Mouse (Mus musculus): Measurements from ENCODE around the gene Sema4b. TPM values are rescaled to one million over a fixed set of nuclear protein-coding genes. Genes with fewer than 3 reads are reported as not detected.

Sema4b gene
- polyA plus RNA-seq, 1 experiment from 2014 or later, result 12.2 TPM

- no peaks in the 10 kb centered on the region for H3K36me3 ChIP-seq
- no peak overlapping the region for H3K27ac ChIP-seq
- H3K9ac ChIP-seq (replicated peaks), result no peak overlapping the region
- ATAC-seq (ENCODE audit: insufficient number of reproducible peaks, insufficient read depth, low FRiP score, low TSS enrichment, low read depth), result no peak
- no peaks in the 10 kb centered on the region for H3K9me3 ChIP-seq
- no peak overlapping the region for H3K4me2 ChIP-seq
- no peaks in the 10 kb centered on the region for H3K27me3 ChIP-seq
- WGBS, result 90% methylated on average over 10 of the region's 10 CpGs
- H3K4me1 ChIP-seq (replicated peaks), result no peaks in the 10 kb centered on the region
- H3K4me3 ChIP-seq (replicated peaks), result no peak overlapping the region
Observed at GRCm38 (mm10) chr7:80178037-80178729, 8.5 kb upstream of the Sema4b start.

GRCm38 (mm10) chr7:80179327-80179726 lies 7.3 kb upstream of the Sema4b start:
- Histone ChIP-seq H3K9me3 (no peaks in the 10 kb centered on the region), H3K4me1 (replicated peaks) (no peaks in the 10 kb centered on the region), H3K4me2 (no peak overlapping the region), H3K4me3 (replicated peaks) (no peak overlapping the region), H3K9ac (replicated peaks) (no peak overlapping the region), H3K36me3 (no peaks in the 10 kb centered on the region), H3K27me3 (no peaks in the 10 kb centered on the region), H3K27ac (no peak overlapping the region)
- WGBS, result 86% methylated on average over 6 of the region's 6 CpGs
- ATAC-seq (ENCODE audit: insufficient number of reproducible peaks, insufficient read depth, low FRiP score, low TSS enrichment, low read depth), result no peak

- 92% methylated on average over 6 of the region's 6 CpGs for WGBS
Observed at GRCm38 (mm10) chr7:80179790-80180189, 6.9 kb upstream of the Sema4b start.

GRCm38 (mm10) chr7:80180202-80180601 lies 6.4 kb upstream of the Sema4b start:
- ATAC-seq (ENCODE audit: insufficient number of reproducible peaks, insufficient read depth, low FRiP score, low TSS enrichment, low read depth), result no peak
- H3K4me2 ChIP-seq, result no peak overlapping the region
- H3K4me1 ChIP-seq (replicated peaks), result no peaks in the 10 kb centered on the region
- H3K27me3 ChIP-seq, result no peaks in the 10 kb centered on the region
- no peak overlapping the region for H3K4me3 ChIP-seq (replicated peaks)
- H3K36me3 ChIP-seq, result no peaks in the 10 kb centered on the region
- H3K27ac ChIP-seq, result no peak overlapping the region
- WGBS, result 71% methylated on average over 3 of the region's 3 CpGs
- no peak overlapping the region for H3K9ac ChIP-seq (replicated peaks)
- H3K9me3 ChIP-seq, result no peaks in the 10 kb centered on the region

More at GRCm38 (mm10) chr7:80179790-80180189, 6.9 kb upstream of the Sema4b start:
- Histone ChIP-seq H3K36me3 (no peaks in the 10 kb centered on the region), H3K27ac (no peak overlapping the region), H3K9ac (replicated peaks) (no peak overlapping the region), H3K4me3 (replicated peaks) (no peak overlapping the region), H3K4me1 (replicated peaks) (no peaks in the 10 kb centered on the region), H3K9me3 (no peaks in the 10 kb centered on the region), H3K4me2 (no peak overlapping the region), H3K27me3 (no peaks in the 10 kb centered on the region)
- no peak for ATAC-seq (ENCODE audit: insufficient number of reproducible peaks, insufficient read depth, low FRiP score, low TSS enrichment, low read depth)

GRCm38 (mm10) chr7:80181078-80181477 lies 5.6 kb upstream of the Sema4b start:
- H3K4me2 ChIP-seq, result no peak overlapping the region
- 54% methylated on average over 2 of the region's 2 CpGs for WGBS
- H3K36me3 ChIP-seq, result no peaks in the 10 kb centered on the region
- H3K9me3 ChIP-seq, result no peaks in the 10 kb centered on the region
- no peak overlapping the region for H3K27ac ChIP-seq
- H3K27me3 ChIP-seq, result no peaks in the 10 kb centered on the region
- peaks cover 3% of the 10 kb centered on the region; the same call in 1 of the 2 replicates for H3K4me1 ChIP-seq (replicated peaks)
- H3K9ac ChIP-seq (replicated peaks), result no peak overlapping the region
- no peak overlapping the region for H3K4me3 ChIP-seq (replicated peaks)
- no peak for ATAC-seq (ENCODE audit: insufficient number of reproducible peaks, insufficient read depth, low FRiP score, low TSS enrichment, low read depth)

GRCm38 (mm10) chr7:80182139-80182538 lies 4.5 kb upstream of the Sema4b start:
- Histone ChIP-seq H3K4me1 (replicated peaks) (peaks cover 14% of the 10 kb centered on the region), H3K27me3 (no peaks in the 10 kb centered on the region), H3K27ac (no peak overlapping the region), H3K4me3 (replicated peaks) (no peak overlapping the region), H3K36me3 (no peaks in the 10 kb centered on the region), H3K4me2 (no peak overlapping the region), H3K9me3 (no peaks in the 10 kb centered on the region), H3K9ac (replicated peaks) (no peak overlapping the region)
- ATAC-seq (ENCODE audit: insufficient number of reproducible peaks, insufficient read depth, low FRiP score, low TSS enrichment, low read depth), result no peak

GRCm38 (mm10) chr7:80183466-80183865 lies 3.2 kb upstream of the Sema4b start:
- Histone ChIP-seq H3K27me3 (no peaks in the 10 kb centered on the region), H3K9ac (replicated peaks) (no peak overlapping the region), H3K9me3 (no peaks in the 10 kb centered on the region), H3K4me1 (replicated peaks) (peaks cover 20% of the 10 kb centered on the region), H3K36me3 (no peaks in the 10 kb centered on the region), H3K4me2 (no peak overlapping the region), H3K4me3 (replicated peaks) (no peak overlapping the region), H3K27ac (no peak overlapping the region)
- WGBS, result 89% methylated on average over 1 of the region's 1 CpGs
- no peak for ATAC-seq (ENCODE audit: insufficient number of reproducible peaks, insufficient read depth, low FRiP score, low TSS enrichment, low read depth)

- H3K4me2 ChIP-seq, result no peak overlapping the region
- no peaks in the 10 kb centered on the region for H3K27me3 ChIP-seq
- no peaks in the 10 kb centered on the region for H3K9me3 ChIP-seq
- no peaks in the 10 kb centered on the region for H3K36me3 ChIP-seq
- H3K4me3 ChIP-seq (replicated peaks), result no peak overlapping the region
- no peak for ATAC-seq (ENCODE audit: insufficient number of reproducible peaks, insufficient read depth, low FRiP score, low TSS enrichment, low read depth)
- WGBS, result 51% methylated on average over 4 of the region's 5 CpGs
- H3K27ac ChIP-seq, result no peak overlapping the region
- peaks cover 24% of the 10 kb centered on the region for H3K4me1 ChIP-seq (replicated peaks)
- H3K9ac ChIP-seq (replicated peaks), result no peak overlapping the region
Observed at GRCm38 (mm10) chr7:80183969-80184368, 2.7 kb upstream of the Sema4b start.

GRCm38 (mm10) chr7:80184551-80184950 lies 2.1 kb upstream of the Sema4b start:
- 56% methylated on average over 4 of the region's 4 CpGs for WGBS
- ATAC-seq (ENCODE audit: insufficient number of reproducible peaks, insufficient read depth, low FRiP score, low TSS enrichment, low read depth), result no peak

GRCm38 (mm10) chr7:80184968-80185367 lies 1.7 kb upstream of the Sema4b start:
- 63% methylated on average over 6 of the region's 6 CpGs for WGBS
- no peak overlapping the region for H3K4me3 ChIP-seq (replicated peaks)
- no peak for ATAC-seq (ENCODE audit: insufficient number of reproducible peaks, insufficient read depth, low FRiP score, low TSS enrichment, low read depth)
- H3K36me3 ChIP-seq, result no peaks in the 10 kb centered on the region
- H3K27me3 ChIP-seq, result no peaks in the 10 kb centered on the region
- no peak overlapping the region for H3K9ac ChIP-seq (replicated peaks)
- peaks cover 32% of the 10 kb centered on the region for H3K4me1 ChIP-seq (replicated peaks)
- H3K4me2 ChIP-seq, result no peak overlapping the region
- H3K9me3 ChIP-seq, result no peaks in the 10 kb centered on the region
- H3K27ac ChIP-seq, result no peak overlapping the region

More at GRCm38 (mm10) chr7:80184551-80184950, 2.1 kb upstream of the Sema4b start:
- no peaks in the 10 kb centered on the region for H3K27me3 ChIP-seq
- H3K4me1 ChIP-seq (replicated peaks), result peaks cover 29% of the 10 kb centered on the region
- H3K4me3 ChIP-seq (replicated peaks), result no peak overlapping the region
- H3K9me3 ChIP-seq, result no peaks in the 10 kb centered on the region
- H3K9ac ChIP-seq (replicated peaks), result no peak overlapping the region
- no peak overlapping the region for H3K4me2 ChIP-seq
- no peaks in the 10 kb centered on the region for H3K36me3 ChIP-seq
- no peak overlapping the region for H3K27ac ChIP-seq

- no peaks in the 10 kb centered on the region for H3K27me3 ChIP-seq
- H3K4me2 ChIP-seq, result peak overlapping the region; percentile 89
- WGBS, result 17% methylated on average over 8 of the region's 8 CpGs
- 0 out of 2 replicates have a peak overlapping the region, but pooled peaks have one; percentile 63 for H3K9ac ChIP-seq (replicated peaks)
- H3K27ac ChIP-seq, result no peak overlapping the region
- peaks cover 32% of the 10 kb centered on the region for H3K4me1 ChIP-seq (replicated peaks)
- peak overlapping the region; percentile 61 for H3K4me3 ChIP-seq (replicated peaks)
- H3K9me3 ChIP-seq, result no peaks in the 10 kb centered on the region
- ATAC-seq (ENCODE audit: insufficient number of reproducible peaks, insufficient read depth, low FRiP score, low TSS enrichment, low read depth), result no peak
- no peaks in the 10 kb centered on the region for H3K36me3 ChIP-seq
Observed at GRCm38 (mm10) chr7:80186021-80186420, 620 bp upstream of the Sema4b start.

GRCm38 (mm10) chr7:80187501-80187900 lies 860 bp downstream of the Sema4b start:
- peak overlapping the region; percentile 61 for H3K4me3 ChIP-seq (replicated peaks)
- no peaks in the 10 kb centered on the region for H3K36me3 ChIP-seq
- no peaks in the 10 kb centered on the region for H3K27me3 ChIP-seq
- H3K27ac ChIP-seq, result peak overlapping the region; percentile 62; the same call in 1 of the 2 replicates
- H3K4me1 ChIP-seq (replicated peaks), result peaks cover 46% of the 10 kb centered on the region
- H3K9ac ChIP-seq (replicated peaks), result peak overlapping the region; percentile 63; the same call in 1 of the 2 replicates
- peak overlapping the region; percentile 89 for H3K4me2 ChIP-seq
- ATAC-seq (ENCODE audit: insufficient number of reproducible peaks, insufficient read depth, low FRiP score, low TSS enrichment, low read depth), result no peak
- no peaks in the 10 kb centered on the region for H3K9me3 ChIP-seq
- 79% methylated on average over 12 of the region's 12 CpGs for WGBS

Data from limb, embryonic 12.5 days (tissue).